Mouse (Mus musculus): ENCODE measurements around the gene Arhgap8. TPM values are rescaled to one million over a fixed set of nuclear protein-coding genes. Genes with fewer than 3 reads are reported as not detected.
A peak's percentile ranks its signal among the peaks of the same experiment; 100 is the strongest.
"Not testable (repeated sequence)": the region's sequence is repeated elsewhere in the genome, so short reads cannot be mapped to it uniquely, and the experiment has no call there.

The Arhgap8 gene
- total RNA-seq, 2 experiments from 2014 or later, result 0.28 TPM

DNA sequence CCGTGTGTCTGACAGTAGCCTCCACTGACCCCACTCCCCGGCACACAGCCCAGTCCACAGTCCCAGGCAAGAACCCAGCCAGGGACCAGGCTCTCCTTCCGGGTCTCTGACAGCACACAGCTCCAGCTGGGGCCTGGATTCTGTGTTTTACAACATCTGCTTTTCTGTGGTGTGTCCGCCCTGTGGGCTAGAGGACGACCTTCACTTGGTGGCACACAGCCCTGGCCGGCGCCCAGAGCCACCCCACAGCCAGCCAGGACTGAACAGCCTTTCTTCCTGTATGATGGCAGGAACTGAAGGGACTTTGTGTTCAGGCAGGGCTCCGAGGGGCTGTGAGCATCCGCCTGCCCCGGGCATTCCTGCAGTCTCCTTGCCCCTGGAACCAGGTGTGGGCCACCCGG, 22.2 kb upstream of the Arhgap8 start:
- peak; percentile 25 to 38 for DNase-seq (ENCODE audit: low spot score in 2 of 2)

DNA sequence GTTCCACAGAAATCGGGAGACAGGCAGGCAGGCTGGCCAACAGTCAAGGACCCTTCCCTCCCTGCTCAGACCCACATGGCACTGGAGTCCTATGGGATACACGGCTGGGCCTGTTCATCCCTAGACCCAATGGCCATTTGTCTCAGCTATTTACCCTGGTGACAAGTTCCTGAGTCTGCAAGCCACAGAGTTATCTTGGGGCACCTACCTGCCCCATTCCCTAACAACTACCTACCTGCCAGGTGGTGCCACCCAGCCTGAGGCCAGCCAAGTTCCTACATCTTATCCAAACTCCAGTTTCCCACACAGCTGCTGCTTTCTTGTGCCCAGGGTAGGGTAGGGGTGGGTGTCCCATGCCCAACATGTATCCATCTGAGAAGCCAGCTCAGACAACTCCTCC, 21.7 kb upstream of the Arhgap8 start:
- DNase-seq (ENCODE audit: low spot score in 2 of 2), result no peak

DNA sequence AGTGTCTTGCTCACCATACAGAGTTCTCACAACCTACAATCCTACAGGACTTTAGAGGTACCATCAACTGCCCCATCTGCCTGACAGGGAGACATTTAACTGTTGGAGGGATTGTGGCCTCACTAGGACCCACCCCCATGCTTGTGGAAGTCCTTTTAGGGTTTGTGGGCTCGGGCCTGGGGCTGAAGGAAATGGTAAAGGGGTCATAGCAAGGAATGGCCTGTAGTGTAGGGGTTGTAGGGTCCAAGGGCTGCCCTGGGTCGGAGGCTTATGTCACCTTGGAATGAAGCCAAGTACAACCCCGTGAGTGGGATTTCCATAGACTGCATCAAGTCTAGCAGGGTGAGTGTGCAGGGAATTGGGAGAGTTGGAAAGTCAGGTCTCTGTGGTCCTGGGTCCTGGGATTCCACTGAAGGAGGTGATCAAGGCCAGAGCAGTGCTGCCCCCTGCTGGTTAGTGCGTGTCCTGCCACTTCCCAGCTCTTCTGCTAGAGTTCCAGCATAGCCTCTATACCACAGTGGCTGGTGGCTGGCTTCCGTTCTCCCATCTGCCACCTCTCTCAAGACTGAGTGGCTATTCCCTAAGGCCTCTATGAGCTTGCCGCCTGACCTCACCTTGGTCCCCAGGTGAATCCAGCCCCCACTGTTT, 19.6 kb upstream of the Arhgap8 start:
- DNase-seq (ENCODE audit: low spot score in 2 of 2), result peak; percentile 42 to 52

DNA sequence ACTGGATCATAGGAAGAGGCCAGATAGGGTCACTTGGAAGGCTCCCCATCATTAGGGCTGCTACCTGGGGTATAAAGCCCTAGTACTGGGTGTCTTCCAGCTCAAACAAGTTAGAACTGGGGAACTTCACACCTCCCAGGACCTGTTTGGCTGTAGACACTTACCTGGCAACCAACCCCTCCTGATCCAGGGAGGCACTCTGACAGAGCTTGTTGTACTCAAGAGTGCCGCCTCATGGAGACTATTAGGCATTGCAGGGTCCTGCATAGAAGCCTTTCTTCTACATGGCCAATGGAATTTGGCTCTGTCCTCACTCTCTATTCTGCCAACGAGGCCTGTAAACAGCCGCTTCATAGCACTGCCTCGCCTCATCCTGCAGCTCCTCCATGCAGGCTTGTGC, 17.9 kb upstream of the Arhgap8 start:
- no peak for DNase-seq (ENCODE audit: low spot score in 2 of 2)

DNA sequence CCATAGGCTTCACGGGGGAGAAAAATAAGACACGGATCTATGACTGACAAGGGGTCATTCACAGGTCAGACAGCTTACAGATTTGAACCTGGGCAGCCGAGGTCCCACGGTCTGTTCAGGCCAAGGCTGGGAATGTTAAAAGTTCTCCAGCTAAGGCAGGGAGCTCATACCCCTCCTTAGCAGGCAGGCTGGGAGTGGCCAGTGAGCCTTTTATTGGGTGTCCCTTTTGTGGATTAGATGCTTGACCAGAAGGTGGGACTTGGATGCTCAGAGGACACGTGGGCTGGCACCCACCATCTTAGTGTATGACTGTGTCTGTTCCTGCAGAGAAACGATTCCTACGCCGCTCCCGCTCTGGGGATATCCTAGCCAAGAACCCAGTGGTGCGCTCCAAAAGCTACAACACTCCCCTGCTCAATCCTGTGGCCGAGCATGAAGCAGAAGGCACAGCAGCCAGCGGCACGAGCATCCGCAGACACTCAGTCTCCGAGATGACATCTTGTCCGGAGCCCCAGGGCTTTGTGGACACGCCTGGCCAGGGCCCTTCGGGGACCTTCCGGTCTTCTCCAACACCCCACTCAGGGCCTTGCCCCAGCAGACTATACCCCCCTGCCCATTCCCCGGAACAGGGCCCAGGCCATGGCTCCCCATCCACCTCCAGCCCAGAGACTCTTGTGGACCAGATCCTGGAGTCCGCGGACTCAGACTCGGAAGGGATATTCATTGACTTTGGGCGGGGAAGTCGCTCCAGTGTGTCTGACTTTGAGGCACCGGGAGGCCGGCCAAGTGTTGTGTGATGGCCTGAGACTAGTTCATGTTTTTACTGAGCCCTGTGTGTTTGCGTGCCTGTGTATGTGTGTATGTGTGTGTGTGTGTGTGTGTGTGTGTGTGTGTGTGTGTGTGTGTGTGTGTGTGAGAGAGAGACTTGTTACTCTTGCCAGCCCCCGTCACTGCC, 17.2 kb upstream of the Arhgap8 start:
- no peak for DNase-seq (ENCODE audit: low spot score in 2 of 2)

DNA sequence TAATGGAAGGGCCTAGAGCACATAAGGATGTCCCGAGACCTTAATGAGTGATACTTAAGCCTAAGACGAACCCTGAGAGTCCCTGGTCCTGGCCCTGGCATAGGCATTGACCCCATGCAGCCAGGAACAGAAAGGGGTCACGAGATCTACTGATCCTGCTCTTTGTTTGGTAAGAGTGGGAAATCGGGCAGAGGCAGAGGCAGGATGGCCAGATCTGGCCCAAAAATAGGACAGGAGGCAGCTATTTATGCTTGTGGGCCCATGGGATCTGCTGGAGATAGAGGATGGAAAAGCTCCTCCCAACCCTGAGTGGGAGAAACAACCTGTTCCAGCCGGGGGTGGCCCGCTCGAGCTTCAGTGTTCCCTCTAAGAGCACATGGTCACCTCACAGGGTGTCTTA, 15.9 kb upstream of the Arhgap8 start:
- DNase-seq (ENCODE audit: low spot score in 2 of 2), result no peak

DNA sequence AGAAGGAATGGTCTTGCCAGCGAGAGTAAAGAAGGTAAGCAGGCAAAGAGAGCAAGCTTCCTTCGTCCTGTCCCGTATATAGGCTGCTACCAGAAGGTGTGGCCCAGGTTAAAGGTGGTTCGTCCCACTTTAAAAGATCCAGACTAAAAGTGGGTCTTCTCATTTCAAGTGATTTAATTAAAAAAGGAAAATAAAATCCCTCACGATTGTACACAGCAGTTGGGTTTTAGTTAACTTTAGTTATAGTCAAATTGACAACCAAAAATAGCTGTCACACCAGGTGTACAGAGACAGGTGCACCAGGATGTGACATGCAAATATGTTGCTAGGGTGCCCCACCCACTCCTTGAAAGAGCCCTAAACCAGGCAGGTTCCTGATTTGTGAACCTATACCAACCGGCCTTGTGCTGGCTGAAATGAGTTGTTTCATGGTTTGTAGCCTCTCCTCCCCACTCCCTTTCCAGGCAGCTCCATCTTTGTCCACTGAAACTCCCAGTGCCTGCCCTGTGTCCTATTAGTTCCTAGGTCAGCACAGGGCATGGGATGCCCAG, 14.4 kb upstream of the Arhgap8 start:
- DNase-seq (ENCODE audit: low spot score in 2 of 2), result no peak

DNA sequence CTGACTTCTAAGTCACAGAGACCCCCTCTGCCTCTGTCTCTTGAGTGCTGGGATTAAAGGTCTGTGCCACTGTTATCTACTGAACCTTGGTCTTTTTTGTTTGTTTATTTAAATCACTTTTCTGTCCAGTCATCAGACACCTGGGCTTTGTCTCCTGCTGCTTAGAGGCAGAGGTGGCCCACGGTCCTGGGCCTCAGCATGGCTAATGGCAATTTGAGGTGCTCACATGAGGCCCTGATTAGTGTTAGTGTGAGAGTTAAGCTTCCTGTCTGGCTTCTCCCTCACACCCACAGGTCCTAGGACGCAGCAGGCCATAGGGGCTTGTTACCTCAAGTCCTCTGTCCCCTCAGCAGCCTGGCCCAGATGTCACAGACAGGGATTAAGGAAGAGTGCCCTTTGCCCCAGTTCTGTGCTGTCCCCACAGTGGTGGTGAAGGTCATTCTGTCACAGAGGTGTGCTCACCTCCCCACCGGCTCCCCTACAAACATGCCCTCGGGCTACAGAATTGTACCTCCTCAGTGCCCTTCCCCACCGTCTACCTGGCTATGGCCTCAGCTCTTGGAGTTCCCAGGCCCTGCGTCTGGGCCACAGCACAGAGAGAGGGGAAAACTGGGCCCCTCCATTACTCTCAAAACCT, 12.8 kb upstream of the Arhgap8 start:
- no peak for DNase-seq (ENCODE audit: low spot score in 2 of 2)

DNA sequence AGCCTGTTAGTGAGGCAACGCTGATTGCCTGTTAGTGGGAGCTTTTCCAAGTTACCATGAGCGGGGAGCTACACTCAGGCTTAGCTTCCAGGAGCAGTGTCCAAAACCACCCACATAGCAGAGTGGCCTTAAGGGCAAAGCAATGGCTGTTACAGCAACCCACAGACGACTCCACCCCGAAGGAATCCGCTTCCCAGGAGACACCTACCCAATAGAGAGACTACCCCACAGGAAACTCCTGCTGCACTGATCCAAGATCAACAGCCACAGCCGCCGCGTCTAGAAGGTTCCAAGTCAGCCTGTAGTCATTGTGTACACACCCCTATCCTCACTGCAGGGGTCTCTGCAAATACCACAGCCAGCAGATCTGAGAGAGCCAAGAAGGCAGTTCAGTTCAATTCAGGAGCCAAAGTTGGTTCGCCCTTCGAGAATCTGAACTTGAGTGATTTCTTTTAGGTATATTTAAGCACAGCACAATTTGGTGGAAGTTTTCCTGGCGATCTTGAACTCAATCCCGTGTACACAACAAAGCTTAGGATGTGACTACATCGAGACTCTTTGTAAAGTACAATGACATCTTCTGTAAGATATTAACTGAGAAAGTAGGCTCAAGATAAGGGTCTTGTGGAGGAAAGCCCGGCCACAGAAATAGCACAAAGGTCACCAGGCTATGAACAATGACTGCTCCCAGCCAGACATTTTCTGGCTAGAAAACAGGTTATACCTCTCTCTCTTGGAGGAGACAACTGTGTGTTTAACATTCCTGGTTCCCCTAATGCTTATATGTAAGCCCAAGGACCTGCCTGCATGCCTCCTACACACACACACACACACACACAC, 7.1 kb upstream of the Arhgap8 start:
- no peak for DNase-seq (ENCODE audit: low spot score in 2 of 2)

DNA sequence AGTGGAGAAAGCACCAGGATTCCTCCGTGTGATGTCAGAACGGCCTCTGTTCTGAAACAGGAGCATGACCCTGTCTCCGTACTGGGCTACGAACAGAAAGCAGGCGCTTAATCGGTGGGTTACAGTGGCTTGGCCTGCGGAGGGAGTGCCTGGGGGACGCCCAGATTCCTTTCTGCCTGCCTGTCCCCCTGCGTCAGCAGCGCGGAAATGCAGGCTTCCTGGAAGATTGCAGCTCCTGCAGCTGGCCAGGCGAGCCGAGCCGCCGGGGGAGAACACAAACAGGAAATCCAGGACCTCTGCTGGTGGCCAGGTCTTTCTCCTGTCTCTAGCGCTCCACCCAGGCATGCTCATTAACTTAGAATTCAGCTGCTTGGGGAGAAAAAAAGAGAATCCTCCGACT, 5.1 kb upstream of the Arhgap8 start:
- peak; percentile 11 to 26 for DNase-seq (ENCODE audit: low spot score in 2 of 2)

DNA sequence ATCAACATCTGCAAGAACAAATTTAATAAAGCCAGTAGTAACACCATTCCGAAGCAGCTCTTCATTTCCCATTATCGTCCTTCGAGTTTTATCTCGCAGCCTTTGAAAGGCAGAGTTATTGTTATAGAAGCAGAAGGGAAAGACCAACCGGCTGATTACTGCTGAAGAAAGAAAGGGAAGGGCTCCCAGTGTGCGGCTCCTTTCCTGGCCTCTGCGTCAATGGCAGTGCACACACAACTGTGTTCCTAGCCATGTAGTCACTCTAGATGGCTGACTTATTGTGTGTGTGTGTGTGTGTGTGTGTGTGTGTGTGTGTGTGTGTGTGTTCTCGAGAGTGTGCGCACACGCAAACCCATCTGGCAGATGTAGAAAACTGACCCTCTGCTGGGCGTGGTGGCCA, 4.7 kb upstream of the Arhgap8 start:
- DNase-seq (ENCODE audit: low spot score in 2 of 2), result no peak

DNA sequence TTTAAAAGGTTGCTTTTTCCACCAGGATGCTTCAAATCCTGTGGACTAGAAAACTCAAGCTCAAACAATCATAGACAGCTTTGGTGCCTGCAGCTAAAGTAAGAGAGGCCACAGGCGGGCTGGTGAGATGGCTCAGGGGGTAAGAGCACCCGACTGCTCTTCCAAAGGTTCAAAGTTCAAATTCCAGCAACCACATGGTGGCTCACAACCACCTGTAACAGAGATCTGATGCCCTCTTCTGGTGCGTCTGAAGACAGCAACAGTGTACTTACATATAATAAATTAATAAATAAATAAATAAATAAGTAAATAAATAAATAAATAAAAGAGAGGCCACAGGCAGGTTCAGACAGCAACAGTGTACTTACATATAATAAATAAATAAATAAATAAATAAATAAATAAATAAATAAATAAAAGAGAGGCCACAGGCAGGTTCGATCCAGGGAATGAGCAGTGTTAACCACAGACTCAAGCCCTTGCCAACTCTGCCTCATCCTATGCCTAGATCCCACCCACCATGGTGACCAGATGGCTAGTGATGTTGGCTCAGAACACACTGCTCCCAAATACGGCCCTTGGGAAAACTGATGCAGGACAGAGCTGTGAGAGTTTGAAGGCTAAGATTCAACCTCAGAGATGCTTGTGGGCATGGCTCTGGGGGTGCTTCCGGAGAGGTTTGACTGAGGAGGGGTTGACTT, 2.1 kb upstream of the Arhgap8 start:
- not testable (repeated sequence) for DNase-seq (ENCODE audit: low spot score in 2 of 2)

DNA sequence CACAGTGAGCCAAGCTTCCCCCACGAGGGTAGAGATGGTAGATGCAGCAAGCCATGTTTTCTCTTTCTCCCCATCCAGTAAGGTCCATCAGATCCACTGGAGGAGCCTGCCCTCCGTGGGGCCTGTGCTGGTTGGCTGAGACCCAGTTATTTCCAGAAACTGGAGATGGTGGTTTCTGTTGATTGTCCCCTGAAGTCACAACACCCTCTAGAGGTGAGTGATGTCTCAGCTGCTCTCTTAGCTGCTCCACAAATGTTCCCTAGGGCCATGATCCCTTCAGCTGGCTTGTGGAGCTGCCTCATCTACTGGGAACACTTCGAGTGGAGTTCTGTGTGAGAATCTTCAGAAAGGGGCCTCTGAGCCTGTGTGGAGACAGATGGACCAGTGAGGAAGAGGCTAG, 1.1 kb upstream of the Arhgap8 start:
- no peak for DNase-seq (ENCODE audit: low spot score in 2 of 2)

DNA sequence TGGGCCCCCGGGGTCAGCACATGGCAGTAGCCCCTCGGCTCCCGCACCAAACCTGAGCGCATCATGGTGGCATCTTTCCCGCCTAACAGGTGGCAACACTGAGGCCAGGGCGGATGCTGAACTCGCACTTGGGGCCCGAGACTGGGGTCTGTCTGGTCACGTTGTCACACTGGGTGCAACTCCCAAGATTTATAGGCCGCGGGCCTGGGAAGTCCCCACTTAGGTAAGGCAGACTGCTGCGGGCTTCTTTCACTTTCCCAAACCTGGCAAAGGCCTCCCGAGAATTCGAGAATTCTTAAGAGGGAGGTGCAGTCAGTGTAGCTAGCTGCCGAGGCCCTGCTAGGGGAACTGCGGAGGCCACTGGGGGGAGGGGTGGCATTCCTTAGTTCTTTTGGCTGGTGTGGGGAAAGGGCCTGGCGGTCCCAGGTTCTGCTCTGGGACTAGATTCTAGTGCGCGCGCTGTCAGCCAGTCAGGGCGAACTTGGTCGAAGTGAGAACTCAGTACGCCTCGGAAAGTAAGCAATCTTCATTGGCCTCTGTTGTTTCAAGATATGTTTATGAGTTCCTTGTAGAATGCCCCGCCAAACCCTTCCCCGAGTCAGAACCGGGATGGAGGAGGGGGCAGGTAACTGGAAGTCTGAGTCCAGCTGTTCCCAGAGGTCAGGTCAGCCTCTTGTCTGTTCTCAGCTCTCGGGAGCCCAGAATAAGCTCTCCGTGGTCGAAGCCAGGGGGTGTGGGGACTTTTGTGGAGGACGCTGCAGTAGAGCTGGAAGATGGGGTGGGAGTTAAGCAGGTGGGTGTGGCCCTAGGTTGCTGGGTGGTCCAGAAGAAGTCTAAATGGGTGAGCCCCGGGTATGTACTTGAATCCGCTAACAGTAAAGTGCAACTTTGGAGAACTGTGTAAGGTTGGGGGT, 696 bp downstream of the Arhgap8 start:
- no peak for DNase-seq (ENCODE audit: low spot score in 2 of 2)

DNA sequence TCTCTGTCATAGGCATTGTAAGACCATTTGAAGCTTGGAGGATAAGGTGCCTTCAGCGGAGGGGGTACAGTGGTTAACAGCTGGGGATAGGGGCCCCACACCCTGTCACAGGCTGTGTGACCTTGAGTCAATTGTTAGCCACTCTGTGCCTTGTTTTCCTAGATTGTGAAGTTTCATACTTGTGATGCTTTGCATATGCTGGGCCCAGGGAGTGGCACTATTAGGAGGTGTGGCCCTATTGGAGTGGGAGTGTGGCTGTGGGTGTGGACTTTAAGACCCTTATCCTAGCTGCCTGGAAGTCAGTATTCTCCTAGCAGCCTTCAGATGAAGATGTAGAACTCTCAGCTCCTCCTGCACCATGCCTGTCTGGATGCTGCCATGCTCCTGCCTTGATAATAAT, 3.8 kb downstream of the Arhgap8 start:
- DNase-seq (ENCODE audit: low spot score in 2 of 2), result not testable (repeated sequence)

DNA sequence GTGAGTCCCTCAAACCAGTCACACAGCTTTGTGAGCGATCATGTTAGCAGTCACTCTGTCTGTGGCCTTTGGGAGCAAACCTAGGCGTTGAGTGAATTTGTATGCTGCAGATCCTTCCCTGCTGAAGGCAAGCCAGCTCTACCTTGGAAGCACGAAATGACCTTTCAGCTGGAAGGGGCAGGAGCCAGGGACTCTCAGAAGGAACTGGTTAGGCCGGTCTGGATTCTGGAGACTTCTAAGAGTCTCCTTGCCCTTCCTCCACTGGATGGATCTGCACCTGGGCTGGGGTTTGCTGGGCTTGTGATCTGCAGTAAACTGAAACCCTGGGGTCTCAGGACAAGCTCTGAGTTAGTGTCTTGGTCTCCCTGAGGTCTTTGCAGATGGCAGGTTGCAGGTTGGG, 4.3 kb downstream of the Arhgap8 start:
- no peak for DNase-seq (ENCODE audit: low spot score in 2 of 2)

DNA sequence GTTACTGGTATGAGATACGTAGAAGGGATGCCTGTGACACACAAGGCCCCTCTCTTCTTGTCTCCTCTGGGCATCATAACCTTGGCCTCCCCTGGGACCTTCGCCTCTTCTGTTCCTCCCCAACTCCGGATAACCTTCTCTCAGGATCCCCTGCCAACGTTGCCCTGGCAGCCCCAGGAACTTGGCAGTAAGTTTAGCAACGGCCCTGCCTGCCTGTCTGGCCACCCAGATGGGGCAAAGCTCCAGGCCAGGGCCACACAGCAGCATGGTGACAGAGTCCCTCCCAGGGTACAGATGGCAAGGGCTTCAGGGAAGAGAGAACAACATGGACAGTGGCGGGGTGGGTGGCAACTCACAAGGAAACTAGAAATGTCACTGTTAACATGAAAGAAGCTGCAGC, 9.8 kb downstream of the Arhgap8 start:
- peak in 1 of 2 experiments; percentile 18 for DNase-seq (ENCODE audit: low spot score in 2 of 2)

DNA sequence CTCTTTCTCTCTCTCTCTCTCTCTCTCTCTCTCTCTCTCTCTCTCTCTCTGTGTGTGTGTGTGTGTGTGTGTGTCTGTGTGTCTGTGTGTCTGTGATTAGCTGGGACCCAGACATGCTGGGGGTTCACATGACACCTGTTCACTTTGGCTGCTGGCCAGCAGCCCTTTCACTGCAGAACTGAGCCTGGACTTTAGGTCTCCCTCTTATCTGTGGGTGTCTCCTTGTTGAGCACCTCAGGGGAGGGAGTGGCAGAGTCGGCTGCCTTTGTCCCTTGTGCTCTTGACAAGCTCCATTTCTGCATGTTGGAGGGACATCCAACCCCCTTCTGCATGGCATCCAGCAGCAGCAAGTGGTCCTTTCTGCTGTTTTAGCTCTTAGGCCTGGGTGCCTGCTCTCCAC, 11.0 kb downstream of the Arhgap8 start:
- DNase-seq (ENCODE audit: low spot score in 2 of 2), result no peak
